Mouse (Mus musculus): ENCODE results near the gene Ppp2r1b. TPM values are rescaled to one million over a fixed set of nuclear protein-coding genes. Genes with fewer than 3 reads are reported as not detected.

The Ppp2r1b gene
- total RNA-seq, 2 experiments from 2014 or later, result 29.9 to 33.2 TPM

DNA sequence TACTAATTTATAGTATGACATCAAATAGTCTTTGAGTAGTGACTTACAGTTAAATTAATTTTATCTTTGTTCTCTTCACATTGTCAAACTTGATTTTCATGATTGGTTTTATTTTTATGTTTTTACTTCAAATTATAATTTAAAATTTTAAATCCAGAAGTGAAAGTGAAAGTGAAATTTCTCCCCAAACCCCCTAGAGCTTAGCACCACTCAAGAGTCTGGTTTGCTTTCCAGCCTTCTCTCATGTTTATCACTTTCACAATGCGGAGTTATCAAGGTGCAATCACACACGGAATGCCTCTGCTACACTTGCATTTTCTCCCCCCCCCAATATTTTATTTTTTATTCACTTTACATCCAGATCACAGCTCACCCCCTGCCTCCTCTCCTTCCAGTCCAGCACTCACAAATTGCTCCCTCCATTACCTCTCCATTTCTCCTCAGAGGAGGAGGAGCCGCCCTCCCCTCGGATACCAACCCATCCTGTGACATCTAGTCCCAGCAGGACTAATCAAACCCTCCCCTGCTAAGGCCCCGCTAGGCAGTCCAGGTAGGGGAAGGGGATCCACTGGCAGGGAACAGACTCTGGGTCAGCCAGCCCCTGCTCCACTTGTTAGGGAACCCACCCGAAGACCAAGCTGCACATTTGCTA is 59.2 kb downstream of the Ppp2r1b start:
- intact Hi-C loops (cut with DNase I), result no loop called here
- no peak for DNase-seq

DNA sequence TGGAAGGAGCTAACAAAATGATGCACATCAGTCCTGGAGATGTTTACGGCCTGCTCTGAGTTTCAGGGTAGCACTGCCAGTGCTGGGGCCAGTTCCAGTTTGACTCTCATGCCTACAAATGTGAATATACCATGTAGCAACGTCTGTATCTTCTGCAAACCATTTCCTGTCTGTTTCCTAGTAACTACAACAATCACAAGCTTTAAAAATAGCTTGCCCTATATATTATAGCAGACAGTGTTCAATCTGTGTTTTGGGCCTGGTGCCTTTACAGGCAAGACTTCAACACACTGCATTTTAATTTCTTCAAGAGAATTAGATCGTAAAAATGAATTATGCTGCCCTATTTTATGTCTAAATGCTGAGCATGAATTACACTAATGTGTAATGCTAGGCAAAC is 60.2 kb downstream of the Ppp2r1b start:
- intact Hi-C loops (cut with DNase I), result no loop called here
- DNase-seq, result no peak

DNA sequence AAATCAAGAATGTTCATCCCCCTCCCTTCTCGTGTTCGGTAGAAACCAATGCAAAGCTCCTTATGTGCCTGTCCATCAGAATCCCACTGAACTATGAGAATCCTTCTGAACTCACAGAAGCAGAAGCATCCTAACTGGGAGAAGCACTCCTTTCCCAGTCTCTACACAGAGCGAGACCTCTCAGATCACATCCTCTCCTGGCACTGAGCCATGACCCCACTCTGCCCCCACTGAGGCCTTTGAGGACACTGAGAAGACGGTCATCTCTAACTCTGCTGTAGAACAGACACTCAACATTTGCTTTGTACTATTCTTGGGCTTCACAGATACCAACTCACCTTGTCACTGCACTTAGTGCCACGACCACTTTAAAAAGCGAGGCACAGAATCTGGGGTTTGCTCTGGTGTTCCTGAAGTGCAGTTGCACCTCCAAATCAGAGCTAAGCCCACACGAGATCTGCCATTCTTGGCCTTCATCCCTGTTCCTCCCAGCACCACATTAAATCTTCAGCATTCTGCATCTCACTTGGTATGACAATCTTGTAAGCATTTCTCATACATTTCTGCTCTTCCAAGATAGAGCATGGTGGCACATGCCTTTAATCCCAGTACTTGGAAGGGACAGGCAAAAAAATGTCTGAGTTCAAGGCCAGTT is 66.9 kb downstream of the Ppp2r1b start:
- peak; percentile 26 for DNase-seq
- intact Hi-C loops (cut with DNase I), result no loop called here

DNA sequence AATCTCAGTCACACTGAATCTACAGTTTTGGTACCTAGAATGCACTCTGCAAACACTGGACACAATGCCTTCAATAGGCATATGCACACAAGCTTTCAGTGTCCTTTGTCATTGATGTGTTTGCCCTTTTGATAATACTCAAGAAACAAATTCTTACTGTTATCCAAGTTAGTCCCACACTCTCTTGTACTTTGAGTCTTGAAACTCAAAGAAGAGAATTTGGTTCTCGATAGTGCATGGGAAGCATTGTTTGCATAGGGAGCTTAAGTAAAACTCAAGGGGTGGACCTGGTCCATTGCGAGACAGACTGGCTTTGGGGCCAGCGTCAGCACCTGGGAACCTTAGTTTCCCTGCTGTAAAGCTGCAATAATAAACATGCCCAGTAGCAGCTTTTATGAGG is 73.0 kb downstream of the Ppp2r1b start:
- intact Hi-C loops (cut with DNase I), result no loop called here
- no peak for DNase-seq

DNA sequence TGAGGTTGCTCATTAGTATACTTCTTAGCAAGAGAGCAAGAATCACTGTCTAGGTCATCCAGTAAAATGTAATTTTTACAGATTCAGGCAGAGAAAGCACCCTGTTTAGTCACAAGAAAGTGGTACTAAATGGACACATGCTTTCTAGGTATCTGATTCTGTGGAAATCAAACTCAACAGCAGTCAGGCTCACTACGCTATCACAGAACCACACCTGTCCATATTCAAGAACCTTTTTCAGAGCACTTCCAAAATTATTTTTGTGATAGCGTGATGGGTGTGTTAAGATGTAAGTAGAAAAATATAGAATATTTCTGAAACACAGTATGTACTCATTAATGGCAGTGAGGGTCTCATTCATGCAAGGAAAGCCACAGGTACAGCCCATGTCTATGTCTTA is 74.5 kb downstream of the Ppp2r1b start:
- intact Hi-C loops (cut with DNase I), result no loop called here

DNA sequence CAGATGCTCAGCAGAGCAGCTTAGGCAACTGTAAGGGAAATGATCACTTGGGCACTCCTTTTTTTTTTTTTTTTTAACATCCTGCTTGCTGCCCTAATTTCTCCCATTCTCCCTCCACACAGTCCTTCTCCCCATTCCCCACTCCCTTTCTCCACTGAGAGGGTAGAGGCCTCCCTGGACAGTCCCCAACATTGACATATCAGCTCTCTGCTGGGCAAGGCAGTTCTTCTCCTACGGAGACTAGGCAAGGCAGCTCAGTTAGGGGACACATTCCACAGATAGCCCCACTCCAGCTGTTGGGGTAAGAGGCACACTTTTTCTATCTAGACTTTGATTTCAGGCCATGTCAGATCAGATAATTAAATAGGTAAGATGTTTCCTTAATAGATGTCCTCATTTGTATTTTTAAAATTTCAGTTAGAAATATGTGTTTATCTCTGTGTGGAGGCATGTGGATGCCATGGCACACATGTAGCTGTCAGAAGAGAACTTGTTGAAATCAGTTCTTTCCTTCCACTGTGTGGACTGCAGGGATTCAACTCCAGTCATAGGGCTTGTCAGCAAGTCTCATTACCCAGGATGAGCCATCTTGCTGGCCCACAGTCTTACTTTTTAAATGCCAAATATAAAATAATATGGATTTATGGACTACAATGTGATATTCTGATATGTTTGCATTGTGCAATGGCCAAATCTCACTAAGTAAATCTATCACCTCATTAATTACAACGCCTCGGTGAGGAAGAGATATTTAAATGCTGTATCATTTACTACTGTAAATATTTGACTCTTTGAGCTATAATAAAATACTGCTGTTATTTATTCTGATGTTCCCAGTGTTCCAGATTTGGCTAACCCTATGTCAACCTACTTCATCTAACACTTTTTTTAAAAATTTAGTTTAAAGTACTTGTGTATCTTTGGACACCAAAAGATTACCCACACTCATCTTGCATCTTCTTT is 76.1 kb downstream of the Ppp2r1b start:
- intact Hi-C loops (cut with DNase I), result no loop called here
- DNase-seq, result no peak

More for the DNA sequence above, 74.5 kb downstream of the Ppp2r1b start:
- DNase-seq, result no peak

DNA sequence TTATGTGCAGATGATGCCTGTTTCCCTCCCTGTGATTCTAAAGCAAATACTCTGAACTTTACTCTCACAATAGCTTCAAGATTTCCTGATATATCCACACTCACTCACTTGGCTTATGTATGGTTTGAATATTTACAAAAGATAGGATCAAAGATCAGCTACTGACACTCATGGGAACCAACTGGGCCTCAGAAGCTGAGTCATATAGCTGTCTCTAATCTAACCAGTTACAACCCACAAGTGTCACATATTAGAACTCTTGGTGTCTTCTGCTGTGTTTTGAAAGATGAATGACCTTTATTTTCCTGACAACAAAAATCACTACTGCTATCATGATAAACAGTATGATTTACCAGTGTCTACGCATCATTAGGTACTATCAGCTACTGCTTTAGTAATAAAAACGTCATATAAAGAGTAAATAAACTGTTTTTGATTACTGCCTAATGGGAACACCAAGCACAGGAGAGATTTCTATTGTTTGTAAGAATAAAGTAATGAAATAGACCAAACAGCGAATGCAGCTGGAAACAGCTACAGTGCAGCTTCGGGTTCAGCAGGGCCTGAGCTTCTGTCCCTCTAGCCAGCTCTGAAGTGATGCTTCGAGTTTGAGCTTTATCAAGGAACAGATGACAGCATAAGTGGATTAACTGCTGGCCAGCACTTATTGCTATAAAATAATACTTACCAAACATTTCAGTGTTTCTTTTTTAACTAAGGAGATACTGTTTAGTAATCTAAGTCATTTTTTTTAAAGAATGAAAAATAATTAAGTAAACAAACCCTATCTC is 77.5 kb downstream of the Ppp2r1b start:
- DNase-seq, result no peak
- intact Hi-C loops (cut with DNase I), result no loop called here

DNA sequence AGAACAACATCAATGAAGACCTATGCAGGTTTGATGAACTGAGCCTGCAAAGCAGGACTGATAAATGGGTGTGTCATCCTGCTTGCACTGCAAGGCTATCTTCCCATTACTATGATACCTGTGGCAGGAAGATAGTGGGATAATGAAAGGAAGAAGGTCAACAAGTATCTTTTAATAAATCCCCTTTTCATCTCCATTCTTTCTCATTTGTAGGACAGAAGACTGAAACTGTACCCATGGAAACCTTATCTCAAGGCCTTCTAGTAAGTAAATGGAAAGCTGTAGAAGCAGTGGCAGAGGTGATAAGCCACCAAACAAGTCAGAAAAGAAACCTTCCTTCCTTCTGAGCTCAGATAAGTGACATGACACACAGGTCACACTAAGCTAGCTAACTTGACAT is 79.4 kb downstream of the Ppp2r1b start:
- no peak for DNase-seq

DNA sequence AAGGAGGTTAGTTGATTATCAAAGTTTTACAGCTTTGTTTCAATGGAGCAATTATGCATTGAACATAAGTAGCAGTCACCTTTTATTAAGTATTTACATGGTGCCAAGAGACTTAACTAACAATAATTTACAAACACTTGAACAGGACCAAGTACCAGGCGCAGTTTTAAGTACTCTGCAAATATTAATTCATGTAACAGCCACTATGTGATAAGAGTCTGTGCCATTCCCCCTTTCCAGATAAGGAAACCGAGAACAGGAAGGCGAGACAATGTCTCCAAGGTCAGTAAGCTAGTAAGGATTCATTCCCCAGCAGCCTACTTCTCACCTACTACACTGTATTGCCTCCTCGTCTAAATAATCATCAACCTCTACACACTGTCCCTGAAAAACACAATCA is 80.7 kb downstream of the Ppp2r1b start:
- no peak for DNase-seq
- intact Hi-C loops (cut with DNase I), result no loop called here

More for the DNA sequence above, 79.4 kb downstream of the Ppp2r1b start:
- intact Hi-C loops (cut with DNase I), result no loop called here

DNA sequence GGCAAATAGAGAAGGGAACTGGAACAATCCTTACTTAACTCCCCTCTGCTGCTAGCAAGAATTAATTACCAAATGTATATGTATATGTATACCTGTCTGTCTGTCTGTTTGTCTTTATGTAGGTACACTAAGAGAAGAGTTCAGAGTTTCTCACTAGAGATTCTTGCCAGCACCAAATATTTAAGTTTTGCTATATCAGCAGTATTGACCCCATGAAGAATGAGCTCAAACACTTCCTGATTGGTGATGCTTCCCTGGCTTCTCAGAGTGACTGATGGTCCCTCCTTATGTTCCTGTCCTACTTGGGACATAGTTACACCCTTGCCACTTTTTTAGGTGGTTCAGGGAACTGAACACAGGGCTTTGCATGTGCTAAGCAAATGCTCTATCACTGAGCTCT is 84.9 kb downstream of the Ppp2r1b start:
- intact Hi-C loops (cut with DNase I), result no loop called here
- no peak for DNase-seq

DNA sequence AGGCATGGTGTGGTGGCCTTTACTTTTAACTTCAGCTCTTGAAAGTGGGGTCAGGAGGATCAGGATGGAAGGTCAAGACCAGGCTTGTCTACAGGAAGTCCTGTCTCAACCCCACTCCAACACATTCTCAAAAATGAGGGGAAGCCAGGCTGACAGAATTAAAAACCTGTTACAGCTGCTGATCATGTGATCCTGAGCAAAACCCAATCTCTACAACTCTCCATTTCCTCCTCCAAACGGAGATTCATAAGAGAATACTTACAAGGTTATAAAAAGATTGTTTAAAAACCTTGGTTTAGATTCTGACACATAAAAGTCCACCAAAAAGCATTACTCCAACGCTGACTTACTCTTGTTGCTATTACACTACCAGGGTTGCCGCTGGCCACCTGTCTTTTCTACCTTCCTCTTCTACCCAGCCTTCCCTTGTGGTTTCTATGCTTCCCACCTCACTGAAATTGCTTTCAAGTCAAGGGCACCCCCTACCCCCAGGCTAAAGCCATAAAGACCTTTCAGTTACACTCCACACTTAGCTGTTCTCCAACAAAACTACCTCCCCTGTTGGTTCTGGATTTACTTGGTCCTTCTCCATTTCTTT is 96.8 kb downstream of the Ppp2r1b start:
- DNase-seq, result no peak
- intact Hi-C loops (cut with DNase I), result no loop called here

DNA sequence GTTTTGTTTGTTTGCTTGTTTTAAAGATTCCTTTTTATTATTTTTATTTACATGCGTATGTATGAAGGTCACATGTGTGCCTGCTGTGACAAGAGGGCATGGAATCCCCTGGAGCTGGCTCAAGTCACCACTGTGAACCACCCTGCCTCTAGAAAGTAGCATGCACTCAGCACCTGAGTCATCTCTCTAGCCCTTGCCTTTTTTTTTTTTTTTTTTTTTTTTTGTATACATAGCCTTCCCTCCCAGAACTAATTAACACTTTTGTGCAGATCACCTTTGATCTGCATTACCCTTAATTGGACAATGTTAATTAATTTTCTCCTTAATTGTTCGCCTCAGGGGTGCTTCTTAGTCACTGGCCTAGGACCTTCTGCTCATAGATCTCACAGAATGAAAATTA is 97.6 kb downstream of the Ppp2r1b start:
- intact Hi-C loops (cut with DNase I), result no loop called here
- DNase-seq, result no peak

Other genes with a start within 250 kb of the Ppp2r1b start
- gene Sdhd, start 241.5 kb upstream of the Ppp2r1b start, total RNA-seq (2021), result 100 to 1,000 TPM; 110 to 120 TPM
- 100 to 1,000 TPM; 157 to 174 TPM for gene Timm8b, start 241.4 kb upstream of the Ppp2r1b start, total RNA-seq (2021)
- gene Pih1d2, start 228.0 kb upstream of the Ppp2r1b start, total RNA-seq (2021), result 1 to 10 TPM; 2.1 to 2.5 TPM
- gene Nkapd1, start 227.8 kb upstream of the Ppp2r1b start, total RNA-seq (2021), result 10 to 100 TPM; 30.6 to 31.1 TPM
- gene Dlat, start 185.5 kb upstream of the Ppp2r1b start, total RNA-seq (2021), result 10 to 100 TPM; 73.7 to 79.4 TPM
- gene Dixdc1, start 105.8 kb upstream of the Ppp2r1b start, total RNA-seq (2021), result 10 to 100 TPM; 65.3 to 66.0 TPM
- gene 2310030G06Rik, start 98.8 kb upstream of the Ppp2r1b start, total RNA-seq (2021), result 1 to 10 TPM; 1.8 to 2.0 TPM
- 10 to 100 TPM; 39.1 to 40.9 TPM for gene Cryab, start 94.0 kb upstream of the Ppp2r1b start, total RNA-seq (2021)
- gene Hspb2, start 92.9 kb upstream of the Ppp2r1b start, total RNA-seq (2021), result 1 to 10 TPM; 1.0 to 1.3 TPM
- 1 to 10 TPM; 5.9 to 8.3 TPM for gene Fdxacb1, start 77.1 kb upstream of the Ppp2r1b start, total RNA-seq (2021)
- 10 to 100 TPM; 52.7 to 53.8 TPM for gene Alg9, start 70.3 kb upstream of the Ppp2r1b start, total RNA-seq (2021)
- 10 to 100 TPM; 16.6 to 18.6 TPM for gene 1110032A03Rik, start 69.8 kb upstream of the Ppp2r1b start, total RNA-seq (2021)
- 10 to 100 TPM; 54.9 TPM for gene Sik2, start 163.8 kb downstream of the Ppp2r1b start, total RNA-seq (2021)
- not detected for gene Btg4, start 215.6 kb downstream of the Ppp2r1b start, total RNA-seq (2021)
- gene Layn, start 231.8 kb downstream of the Ppp2r1b start, total RNA-seq (2021), result 1 to 10 TPM; 7.8 to 9.5 TPM